Mouse (Mus musculus) stomach, postnatal 0 days (tissue): ENCODE data around the gene Gls2. TPM values are rescaled to one million over a fixed set of nuclear protein-coding genes. Genes with fewer than 3 reads are reported as not detected.
A peak's percentile ranks its signal among the peaks of the same experiment; 100 is the strongest.

Experiments
- ATAC-seq: fragments of 200-750 bp; cut with Nextera tagmentation; 2 replicates; pipeline ENCODE4 v1.8.0; 2017; ENCODE audit not compliant: low FRiP score, low TSS enrichment
- DNase-seq: peaks from one replicate; pipeline ENCODE4 v3.0.0-alpha.2; 2016; ENCODE audit warnings: low spot score
- H3K27ac ChIP-seq: fragments of 300-500 bp; sonication (generic); replicated peaks from 2 replicates; pipeline ENCODE4 v1.5.1; 2014; ENCODE audit warnings: mild to moderate bottlenecking, control low read depth
- H3K27me3 ChIP-seq: fragments of 300-500 bp; sonication (generic); 2 replicates; pipeline ENCODE4 v1.6.1; 2014; ENCODE audit warnings: low read length; ENCODE audit not compliant: control insufficient read depth, insufficient read depth
- H3K36me3 ChIP-seq: fragments of 300-500 bp; sonication (generic); 2 replicates; pipeline ENCODE4 v1.6.1; 2014; ENCODE audit warnings: low read length, mixed read lengths; ENCODE audit not compliant: control insufficient read depth, insufficient read depth
- H3K4me1 ChIP-seq: fragments of 300-500 bp; sonication (generic); replicated peaks from 2 replicates; pipeline ENCODE4 v1.6.1; 2014; ENCODE audit warnings: antibody characterized with exemption; ENCODE audit not compliant: control insufficient read depth, insufficient read depth
- H3K4me2 ChIP-seq: fragments of 300-500 bp; sonication (generic); replicated peaks from 2 replicates; pipeline ENCODE4 v1.6.1; 2014; ENCODE audit warnings: low read depth, mild to moderate bottlenecking, control low read depth, moderate library complexity
- H3K4me3 ChIP-seq: fragments of 300-500 bp; sonication (generic); 2 replicates; pipeline ENCODE4 v1.5.1; 2014; ENCODE audit warnings: low read depth, low read length, control low read depth
- H3K9ac ChIP-seq: fragments of 300-500 bp; sonication (generic); 2 replicates; pipeline ENCODE4 v1.6.1; 2014; ENCODE audit warnings: mild to moderate bottlenecking, low read length, control low read depth, mixed read lengths
- H3K9me3 ChIP-seq: fragments of 300-500 bp; sonication (generic); 2 replicates; pipeline ENCODE4 v1.6.1; 2016; ENCODE audit warnings: low read length; ENCODE audit not compliant: control insufficient read depth
- CTCF ChIP-seq: IDR thresholded peaks from 2 replicates; pipeline ENCODE4 v1.5.1; 2016; ENCODE audit warnings: antibody characterized with exemption, low read depth, mild to moderate bottlenecking, moderate library complexity
- EP300 ChIP-seq: optimal IDR thresholded peaks from 2 replicates; pipeline ENCODE3; 2016; ENCODE audit warnings: antibody characterized with exemption
- WGBS: fragments of 180-500 bp; shearing (Covaris S2); extraction: QIAGEN DNeasy Blood & Tissue Kit; methylation state at CpG from one replicate; pipeline ENCODE4 v1.1.7; 2014; 5-methylcytosine and 5-hydroxymethylcytosine counted together
- polyA plus RNA-seq: library from polyadenylated mRNA; unstranded; fragments of >200 nt; fragmentation: Nextera tagmentation; extraction: Ambion mirVana; gene quantifications from 2 replicates; pipeline ENCODE4 v1.2.1, GENCODE M21; 2015

The Gls2 gene
- polyA plus RNA-seq, 1 experiment from 2014 or later = 0.53 TPM

DNA sequence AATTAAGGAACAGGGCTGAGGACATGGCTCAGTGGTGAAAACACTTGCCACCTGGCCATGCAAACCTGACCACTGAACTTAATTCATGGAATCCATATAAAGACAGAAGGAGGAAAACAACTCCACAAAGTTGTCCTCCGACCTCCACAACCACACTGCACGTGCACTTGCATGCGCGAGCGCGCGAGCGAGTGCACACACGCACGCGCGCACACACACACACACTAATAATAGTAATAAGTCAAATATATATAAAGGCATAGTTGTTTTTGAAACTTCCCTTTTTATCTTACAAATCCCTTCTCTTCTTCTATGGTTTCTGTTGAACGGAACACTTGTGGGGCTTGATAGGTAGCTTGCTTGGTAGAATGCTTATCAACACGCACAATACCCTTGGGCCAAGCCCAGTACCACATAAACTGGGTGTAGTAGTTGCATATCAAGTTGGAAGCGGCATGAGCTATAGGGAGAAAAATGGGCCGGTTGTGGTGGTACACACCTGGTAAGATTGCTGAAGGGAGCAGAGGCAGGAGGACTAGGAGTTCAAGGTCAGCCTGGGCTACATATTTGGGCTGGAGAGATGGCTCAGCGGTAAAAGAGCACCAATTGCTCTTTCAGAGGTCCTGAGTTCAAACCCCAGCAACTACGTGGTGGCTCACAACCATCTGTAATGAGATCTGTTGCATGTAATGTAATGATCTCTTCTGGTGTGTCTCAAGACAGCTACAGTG lies 24.3 kb downstream of the Gls2 start:
- WGBS = 86% methylated on average over 18 of the region's 18 CpGs
- Histone ChIP-seq H3K4me1 (no peaks in the 10 kb centered on the region), H3K36me3 (no peaks in the 10 kb centered on the region), H3K9me3 (no peaks in the 10 kb centered on the region), H3K27me3 (no peaks in the 10 kb centered on the region; the same call in 1 of the 2 replicates), H3K4me2 (no peak overlapping the region), H3K27ac (no peak overlapping the region), H3K9ac (no peak overlapping the region), H3K4me3 (no peak overlapping the region)
- TF ChIP-seq EP300 (no peak), CTCF (no peak)
- DNase-seq (no peak), ATAC-seq (no peak)

DNA sequence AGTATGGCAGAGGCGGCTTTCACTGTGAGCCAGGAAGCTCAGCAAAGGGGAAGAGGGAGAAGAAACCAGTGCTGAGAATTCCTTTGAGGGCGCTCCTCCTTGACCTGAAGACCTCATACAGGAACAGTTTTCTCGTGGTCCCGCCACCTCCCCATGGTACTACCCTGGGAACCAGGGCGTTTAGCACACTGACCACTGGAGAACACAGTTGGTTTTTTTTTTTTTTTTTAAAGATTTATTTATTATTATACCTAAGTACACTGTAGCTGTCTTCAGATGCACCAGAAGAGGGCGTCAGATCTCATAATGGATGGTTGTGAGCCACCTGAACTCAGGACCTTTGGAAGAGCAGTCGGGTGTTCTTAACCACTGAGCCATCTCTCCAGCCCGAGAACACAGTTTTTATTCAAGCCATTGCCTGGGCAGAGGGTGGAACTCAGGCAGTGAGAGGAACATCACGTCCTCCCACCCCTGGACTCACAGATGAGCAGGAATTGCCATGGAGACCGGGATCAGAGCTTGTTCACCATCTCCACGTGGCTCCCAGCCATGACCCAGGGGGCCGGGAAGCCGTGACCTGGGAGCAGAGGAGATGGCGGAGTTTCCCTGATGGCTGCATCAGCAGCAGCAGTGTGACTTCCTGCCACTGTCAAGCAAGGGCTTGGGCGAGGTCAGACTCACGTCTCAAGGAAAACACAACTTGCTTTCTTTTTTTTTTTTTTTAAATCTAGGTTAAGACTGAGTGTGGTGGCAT lies 27.5 kb downstream of the Gls2 start:
- Histone ChIP-seq H3K4me1 (no peaks in the 10 kb centered on the region), H3K36me3 (no peaks in the 10 kb centered on the region), H3K4me3 (no peak overlapping the region), H3K27ac (no peak overlapping the region), H3K27me3 (no peaks in the 10 kb centered on the region; the same call in 1 of the 2 replicates), H3K9me3 (no peaks in the 10 kb centered on the region), H3K9ac (no peak overlapping the region), H3K4me2 (no peak overlapping the region)
- ATAC-seq = no peak
- TF ChIP-seq EP300 (no peak), CTCF (peak; percentile 18; the same call in 1 of the 2 replicates)
- DNase-seq = no peak
- 55% methylated on average over 16 of the region's 16 CpGs for WGBS

DNA sequence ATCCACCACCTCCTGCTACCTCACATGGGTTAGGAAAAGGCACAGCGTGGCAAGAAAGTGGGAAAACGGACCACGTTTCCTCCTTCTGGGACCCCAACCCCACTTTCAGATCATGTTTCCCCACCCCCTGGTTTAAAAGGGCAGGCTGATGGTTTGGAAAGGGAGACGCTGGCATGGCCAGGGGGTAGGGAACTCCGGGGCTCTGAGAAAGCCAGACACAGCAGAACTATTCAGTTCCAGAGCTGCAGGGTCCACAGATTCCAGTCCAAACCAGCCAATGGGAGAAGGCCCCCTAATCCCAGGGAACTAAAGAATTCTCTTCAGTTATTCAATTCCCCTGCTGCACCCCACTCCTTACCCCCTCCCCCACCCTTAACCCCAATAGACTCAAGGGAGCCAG lies 30.8 kb downstream of the Gls2 start:
- no peaks in the 10 kb centered on the region; the same call in 1 of the 2 replicates for H3K27me3 ChIP-seq
- TF ChIP-seq CTCF = no peak
- TF ChIP-seq EP300 = no peak
- no peaks in the 10 kb centered on the region for H3K4me1 ChIP-seq
- no peak overlapping the region for H3K4me2 ChIP-seq
- ATAC-seq (no peak), DNase-seq (no peak)
- H3K9ac ChIP-seq = no peak overlapping the region
- no peak overlapping the region for H3K27ac ChIP-seq
- 44% methylated on average over 5 of the region's 5 CpGs for WGBS
- H3K36me3 ChIP-seq = no peaks in the 10 kb centered on the region
- no peak overlapping the region for H3K4me3 ChIP-seq
- H3K9me3 ChIP-seq = no peaks in the 10 kb centered on the region

DNA sequence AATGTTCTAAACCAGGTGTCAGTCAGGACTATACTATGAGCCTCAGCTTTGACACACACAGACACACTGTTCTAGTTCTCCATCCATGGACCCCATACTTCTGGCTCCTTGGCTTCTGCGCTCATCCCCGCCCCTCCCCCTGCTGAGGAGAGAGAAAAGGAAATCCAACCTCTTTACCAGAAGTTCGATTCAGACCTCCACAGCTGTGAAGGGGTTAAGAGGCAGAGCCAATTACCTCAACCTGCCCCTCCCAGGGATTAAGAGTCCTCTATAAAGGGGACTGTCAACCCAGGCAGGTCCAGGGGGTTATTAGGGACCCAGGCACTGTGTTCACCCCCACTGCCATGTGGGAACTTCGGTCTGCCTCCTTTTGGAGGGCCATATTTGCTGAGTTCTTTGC lies 31.3 kb downstream of the Gls2 start, which contains the start of gene Mip:
Mip (plus strand) TSS at position 301 of the 400 bp plus-strand sequence.
- WGBS = 41% methylated on average over 4 of the region's 4 CpGs
- H3K4me2 ChIP-seq = no peak within 1 kb of the TSS
- H3K4me1 ChIP-seq = no peaks in the 10 kb centered on the region
- TF ChIP-seq CTCF (no peak), EP300 (no peak)
- H3K9me3 ChIP-seq = no peaks in the 10 kb centered on the region
- no peak within 1 kb of the TSS for H3K27ac ChIP-seq
- H3K27me3 ChIP-seq = no peaks in the 10 kb centered on the region; the same call in 1 of the 2 replicates
- H3K9ac ChIP-seq = no peak within 1 kb of the TSS
- no peaks in the 10 kb centered on the region for H3K36me3 ChIP-seq
- no peak within 1 kb of the TSS for H3K4me3 ChIP-seq
- ATAC-seq (peak; percentile 21), DNase-seq (no peak)

DNA sequence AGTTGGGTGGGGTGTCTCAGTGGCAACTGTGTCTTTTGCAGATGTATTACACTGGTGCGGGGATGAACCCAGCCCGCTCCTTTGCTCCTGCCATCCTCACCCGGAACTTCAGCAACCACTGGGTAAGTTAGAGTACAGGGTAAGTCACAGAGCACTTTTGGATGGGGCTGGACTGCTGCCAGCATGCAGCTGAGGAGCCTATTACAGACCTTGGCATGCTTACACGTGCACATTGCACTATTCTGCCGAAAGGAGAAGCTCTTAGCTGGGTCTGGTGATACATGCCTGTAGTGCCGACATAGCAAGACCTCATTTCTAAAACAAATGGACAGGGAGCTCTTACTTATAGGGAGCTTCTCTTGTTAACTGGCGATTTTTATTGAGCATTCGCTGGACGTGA lies 33.3 kb downstream of the Gls2 start:
- TF ChIP-seq EP300 (no peak), CTCF (no peak)
- ATAC-seq (no peak), DNase-seq (no peak)
- WGBS = 70% methylated on average over 9 of the region's 9 CpGs
- H3K27ac ChIP-seq = no peak overlapping the region
- H3K9me3 ChIP-seq = no peaks in the 10 kb centered on the region
- H3K9ac ChIP-seq = no peak overlapping the region
- no peak overlapping the region for H3K4me3 ChIP-seq
- no peaks in the 10 kb centered on the region for H3K36me3 ChIP-seq
- H3K4me1 ChIP-seq = no peaks in the 10 kb centered on the region
- H3K27me3 ChIP-seq = no peaks in the 10 kb centered on the region
- H3K4me2 ChIP-seq = no peak overlapping the region

DNA sequence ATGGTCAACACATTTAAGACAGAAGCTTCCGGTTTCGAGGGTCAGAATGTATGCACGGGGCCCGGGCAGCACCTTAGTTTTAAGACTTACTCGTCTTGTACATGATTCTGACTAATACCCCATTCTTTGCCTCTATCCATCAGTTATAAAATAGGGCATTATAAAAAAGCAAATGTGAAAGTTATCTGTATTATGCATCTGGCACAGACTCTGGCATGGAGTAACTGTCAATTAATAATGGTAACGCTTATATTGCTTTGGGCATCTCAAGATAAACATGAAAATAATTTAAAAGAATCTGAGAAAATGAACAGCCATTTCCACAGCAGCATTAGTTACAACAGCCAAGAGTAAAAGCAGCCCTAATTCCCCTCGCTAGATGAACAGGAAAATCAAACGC lies 33.8 kb downstream of the Gls2 start:
- Histone ChIP-seq H3K36me3 (no peaks in the 10 kb centered on the region), H3K9me3 (no peaks in the 10 kb centered on the region), H3K27ac (no peak overlapping the region), H3K9ac (no peak overlapping the region), H3K4me3 (no peak overlapping the region), H3K4me2 (no peak overlapping the region), H3K4me1 (no peaks in the 10 kb centered on the region), H3K27me3 (no peaks in the 10 kb centered on the region)
- 85% methylated on average over 8 of the region's 8 CpGs for WGBS
- DNase-seq (no peak), ATAC-seq (no peak)
- TF ChIP-seq CTCF = no peak
